Mouse (Mus musculus) cerebellum, adult 2 months (tissue): ENCODE results near the gene Muc3.

Experiments used
- CTCF ChIP-seq: fragments of 200-500 bp; IDR thresholded peaks from 2 replicates; pipeline ENCODE4 v1.5.1; 2011; ENCODE audit warnings: low read depth, mild to moderate bottlenecking, control low read depth, low read length, moderate library complexity, borderline replicate concordance; ENCODE audit not compliant: insufficient read depth
- POLR2A ChIP-seq: fragments of 200-500 bp; IDR thresholded peaks from 2 replicates; pipeline ENCODE4 v1.6.1; 2011; ENCODE audit warnings: low read length, control low read depth, borderline replicate concordance; ENCODE audit not compliant: insufficient read depth

DNA sequence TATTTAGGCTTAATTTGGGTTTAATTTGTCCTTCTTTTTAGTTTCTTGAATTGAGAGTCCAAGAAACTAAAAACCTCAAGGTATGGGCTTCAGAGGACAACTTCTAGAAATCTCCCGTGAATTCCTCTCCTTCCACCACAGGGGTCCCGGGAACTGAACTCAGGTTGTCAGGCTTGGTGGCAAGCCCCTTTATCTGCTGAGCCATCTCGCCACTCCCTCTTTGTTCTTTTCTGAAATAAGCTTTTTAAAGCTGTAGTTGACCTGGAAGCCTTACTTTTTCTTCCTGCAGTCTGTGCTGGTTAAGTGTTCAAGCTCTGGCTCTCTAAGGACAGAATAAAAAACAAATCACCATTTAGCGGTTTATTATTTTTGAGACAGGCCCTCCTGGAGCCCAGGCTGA lies 30.2 kb downstream of the Muc3 start:
- TF ChIP-seq CTCF (no peak), POLR2A (no peak)
